Mouse (Mus musculus): ENCODE measurements around the gene Ppp1r3e. TPM values are rescaled to one million over a fixed set of nuclear protein-coding genes. Genes with fewer than 3 reads are reported as not detected.

Ppp1r3e gene
- polyA plus RNA-seq, 1 experiment from 2014 or later, result 1.4 TPM

DNA sequence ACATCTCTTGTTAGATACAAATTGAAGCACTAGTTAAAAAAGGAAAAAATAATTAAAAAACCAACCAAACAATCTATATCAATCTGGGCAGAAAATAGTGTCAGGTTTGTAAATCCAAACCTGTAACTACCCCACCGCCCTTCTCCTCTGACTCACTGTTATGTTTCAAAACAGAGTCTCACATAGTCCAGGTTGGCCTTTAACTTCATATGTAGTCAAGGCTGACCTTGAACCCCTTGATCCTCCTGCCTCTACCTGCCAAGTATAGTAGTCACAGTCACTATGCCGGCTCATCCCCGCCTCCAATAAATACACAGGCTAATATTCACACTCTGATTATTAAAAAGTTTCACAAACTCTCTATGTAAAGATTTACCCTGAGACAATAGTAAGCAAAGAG, 21.6 kb downstream of the Ppp1r3e start:
- H3K27me3 ChIP-seq (ENCODE audit: control insufficient read depth, insufficient read depth, low read length), result no peaks in the 10 kb centered on the region
- no peaks in the 10 kb centered on the region; the same call in 1 of the 2 replicates for H3K36me3 ChIP-seq (ENCODE audit: control insufficient read depth, insufficient read depth, low read length)
- H3K4me1 ChIP-seq (replicated peaks; ENCODE audit: control insufficient read depth, insufficient read depth, low read length), result no peaks in the 10 kb centered on the region
- DNase-seq (ENCODE audit: low spot score) (no peak), ATAC-seq (replicated peaks; ENCODE audit: low FRiP score) (no peak)
- no peak overlapping the region for H3K9ac ChIP-seq (ENCODE audit: low read length)
- no peak overlapping the region for H3K27ac ChIP-seq (ENCODE audit: low read depth, low read length)
- H3K9me3 ChIP-seq (ENCODE audit: control insufficient read depth, low read length), result no peaks in the 10 kb centered on the region
- no peak overlapping the region for H3K4me3 ChIP-seq (ENCODE audit: low read depth, low read length)
- no peak overlapping the region for H3K4me2 ChIP-seq (ENCODE audit: low read depth, low read length, severe bottlenecking)
- WGBS, result 95% methylated on average over 3 of the region's 3 CpGs

GRCm38 (mm10) chr14:54843461-54843860, 33.9 kb downstream of the Ppp1r3e start:
- no peaks in the 10 kb centered on the region for H3K36me3 ChIP-seq (ENCODE audit: control insufficient read depth, insufficient read depth, low read length)
- no peaks in the 10 kb centered on the region for H3K9me3 ChIP-seq (ENCODE audit: control insufficient read depth, low read length)
- no peak overlapping the region for H3K4me2 ChIP-seq (ENCODE audit: low read depth, low read length, severe bottlenecking)
- H3K4me1 ChIP-seq (replicated peaks; ENCODE audit: control insufficient read depth, insufficient read depth, low read length), result no peaks in the 10 kb centered on the region
- no peak overlapping the region for H3K4me3 ChIP-seq (ENCODE audit: low read depth, low read length)
- WGBS, result 4% methylated on average over 4 of the region's 4 CpGs
- no peak for ATAC-seq (replicated peaks; ENCODE audit: low FRiP score)
- no peaks in the 10 kb centered on the region for H3K27me3 ChIP-seq (ENCODE audit: control insufficient read depth, insufficient read depth, low read length)
- H3K27ac ChIP-seq (ENCODE audit: low read depth, low read length), result no peak overlapping the region
- DNase-seq (ENCODE audit: low spot score), result no peak
- H3K9ac ChIP-seq (ENCODE audit: low read length), result no peak overlapping the region

DNA sequence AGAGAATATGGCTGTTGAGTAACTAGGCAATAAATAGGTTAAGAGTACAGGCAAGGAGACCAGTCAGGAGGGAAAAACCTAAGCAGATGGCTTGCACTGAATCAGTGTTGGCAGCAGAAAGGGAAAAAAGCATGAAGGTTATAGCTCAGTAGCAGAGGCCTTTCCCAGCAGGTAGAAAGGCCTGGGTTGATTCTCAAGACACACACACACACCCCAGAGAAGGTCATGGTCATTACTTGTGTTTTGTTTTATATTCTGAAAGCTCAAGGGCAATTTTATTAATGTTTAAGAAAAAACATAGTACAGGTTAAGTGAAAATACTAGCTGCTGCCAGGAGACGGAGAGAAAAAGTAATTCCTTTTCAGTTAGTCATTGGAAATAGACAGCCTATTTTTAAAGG, 53.6 kb downstream of the Ppp1r3e start:
- Histone ChIP-seq H3K4me2 (ENCODE audit: low read depth, low read length, severe bottlenecking) (no peak overlapping the region), H3K4me1 (replicated peaks; ENCODE audit: control insufficient read depth, insufficient read depth, low read length) (no peaks in the 10 kb centered on the region), H3K27ac (ENCODE audit: low read depth, low read length) (no peak overlapping the region), H3K9ac (ENCODE audit: low read length) (no peak overlapping the region), H3K36me3 (ENCODE audit: control insufficient read depth, insufficient read depth, low read length) (no peaks in the 10 kb centered on the region), H3K9me3 (ENCODE audit: control insufficient read depth, low read length) (no peaks in the 10 kb centered on the region), H3K4me3 (ENCODE audit: low read depth, low read length) (no peak overlapping the region), H3K27me3 (ENCODE audit: control insufficient read depth, insufficient read depth, low read length) (no peaks in the 10 kb centered on the region)
- WGBS, result 98% methylated on average over 1 of the region's 1 CpGs
- DNase-seq (ENCODE audit: low spot score) (no peak), ATAC-seq (replicated peaks; ENCODE audit: low FRiP score) (no peak)

Other genes with a start within 250 kb of the Ppp1r3e start
- gene Gm17606, start 236.6 kb downstream of the Ppp1r3e start, polyA plus RNA-seq (2014; fragmentation: Nextera tagmentation; extraction: Ambion mirVana), result not detected in 2 replicates
- 10.5 and 12.3 TPM in 2 replicates for gene Cdh24, start 236.2 kb downstream of the Ppp1r3e start, polyA plus RNA-seq (2014; fragmentation: Nextera tagmentation; extraction: Ambion mirVana)
- gene 1700123O20Rik, start 191.3 kb downstream of the Ppp1r3e start, polyA plus RNA-seq (2014; fragmentation: Nextera tagmentation; extraction: Ambion mirVana), result 89.9 and 94.4 TPM in 2 replicates
- 150 and 160 TPM in 2 replicates for gene Acin1, start 190.6 kb downstream of the Ppp1r3e start, polyA plus RNA-seq (2014; fragmentation: Nextera tagmentation; extraction: Ambion mirVana)
- 0.17 and 0.23 TPM in 2 replicates for gene Gm29776, start 178.7 kb downstream of the Ppp1r3e start, polyA plus RNA-seq (2014; fragmentation: Nextera tagmentation; extraction: Ambion mirVana)
- gene Cebpe, start 165.4 kb downstream of the Ppp1r3e start, polyA plus RNA-seq (2014; fragmentation: Nextera tagmentation; extraction: Ambion mirVana), result not detected in 2 replicates
- gene Slc7a8, start 95.6 kb downstream of the Ppp1r3e start, polyA plus RNA-seq (2014; fragmentation: Nextera tagmentation; extraction: Ambion mirVana), result 1.5 and 2.1 TPM in 2 replicates
- gene Rnf212b, start 63.4 kb downstream of the Ppp1r3e start, polyA plus RNA-seq (2014; fragmentation: Nextera tagmentation; extraction: Ambion mirVana), result not detected in 2 replicates
- 15.7 and 16.1 TPM in 2 replicates for gene Homez, start 6.6 kb downstream of the Ppp1r3e start, polyA plus RNA-seq (2014; fragmentation: Nextera tagmentation; extraction: Ambion mirVana)
- 3.1 and 3.2 TPM in 2 replicates for gene Bcl2l2, start 5.8 kb upstream of the Ppp1r3e start, polyA plus RNA-seq (2014; fragmentation: Nextera tagmentation; extraction: Ambion mirVana)
- gene Gm20521, start 5.9 kb upstream of the Ppp1r3e start, polyA plus RNA-seq (2014; fragmentation: Nextera tagmentation; extraction: Ambion mirVana), result not detected in 2 replicates
- gene Pabpn1, start 14.9 kb upstream of the Ppp1r3e start, polyA plus RNA-seq (2014; fragmentation: Nextera tagmentation; extraction: Ambion mirVana), result 182 and 221 TPM in 2 replicates
- gene Slc22a17, start 35.6 kb upstream of the Ppp1r3e start, polyA plus RNA-seq (2014; fragmentation: Nextera tagmentation; extraction: Ambion mirVana), result 44.4 and 51.8 TPM in 2 replicates
- 39.4 and 41.8 TPM in 2 replicates for gene Efs, start 48.6 kb upstream of the Ppp1r3e start, polyA plus RNA-seq (2014; fragmentation: Nextera tagmentation; extraction: Ambion mirVana)
- gene Il25, start 55.1 kb upstream of the Ppp1r3e start, polyA plus RNA-seq (2014; fragmentation: Nextera tagmentation; extraction: Ambion mirVana), result not detected in 2 replicates
- gene Cmtm5, start 58.7 kb upstream of the Ppp1r3e start, polyA plus RNA-seq (2014; fragmentation: Nextera tagmentation; extraction: Ambion mirVana), result 0.69 TPM in 1 of 2 replicates, not detected in the other
- gene Myh6, start 89.4 kb upstream of the Ppp1r3e start, polyA plus RNA-seq (2014; fragmentation: Nextera tagmentation; extraction: Ambion mirVana), result 0.32 TPM in 1 of 2 replicates, not detected in the other
- not detected in 2 replicates for gene Gm17428, start 99.4 kb upstream of the Ppp1r3e start, polyA plus RNA-seq (2014; fragmentation: Nextera tagmentation; extraction: Ambion mirVana)
- 0.11 and 0.52 TPM in 2 replicates for gene Myh7, start 117.1 kb upstream of the Ppp1r3e start, polyA plus RNA-seq (2014; fragmentation: Nextera tagmentation; extraction: Ambion mirVana)
- gene Ngdn, start 137.9 kb upstream of the Ppp1r3e start, polyA plus RNA-seq (2014; fragmentation: Nextera tagmentation; extraction: Ambion mirVana), result 94.1 and 95.8 TPM in 2 replicates
- 15.9 TPM in 2 replicates for gene Zfhx2, start 214.8 kb upstream of the Ppp1r3e start, polyA plus RNA-seq (2014; fragmentation: Nextera tagmentation; extraction: Ambion mirVana)
- 28.6 and 31.1 TPM in 2 replicates for gene Thtpa, start 217.2 kb upstream of the Ppp1r3e start, polyA plus RNA-seq (2014; fragmentation: Nextera tagmentation; extraction: Ambion mirVana)
- 13.9 and 14.8 TPM in 2 replicates for gene Ap1g2, start 229.0 kb upstream of the Ppp1r3e start, polyA plus RNA-seq (2014; fragmentation: Nextera tagmentation; extraction: Ambion mirVana)
- 2.9 and 3.7 TPM in 2 replicates for gene Jph4, start 239.4 kb upstream of the Ppp1r3e start, polyA plus RNA-seq (2014; fragmentation: Nextera tagmentation; extraction: Ambion mirVana)